Mouse (Mus musculus) embryonic facial prominence, embryonic 11.5 days (tissue): ENCODE measurements around the gene Gm20388. TPM values are rescaled to one million over a fixed set of nuclear protein-coding genes. Genes with fewer than 3 reads are reported as not detected.
"Not testable (repeated sequence)": the region's sequence is repeated elsewhere in the genome, so short reads cannot be mapped to it uniquely, and the experiment has no call there.

Experiments used
- ATAC-seq: fragments of 200-750 bp; cut with Nextera tagmentation; replicated peaks from 2 replicates; pipeline ENCODE4 v1.8.0; 2017; ENCODE audit warnings: low read depth; ENCODE audit not compliant: insufficient number of reproducible peaks, low FRiP score, low TSS enrichment
- DNase-seq: peaks from one replicate; pipeline ENCODE4 v3.0.0-alpha.2; 2015; ENCODE audit warnings: low spot score
- H3K27ac ChIP-seq: fragments of 300-500 bp; sonication (generic); replicated peaks from 2 replicates; pipeline ENCODE4 v1.5.1; 2014; ENCODE audit warnings: mild to moderate bottlenecking, low read depth, low read length, control low read depth
- H3K27me3 ChIP-seq: fragments of 300-500 bp; sonication (generic); 2 replicates; pipeline ENCODE4 v1.6.1; 2014; ENCODE audit warnings: mild to moderate bottlenecking, low read length, moderate library complexity, mixed read lengths; ENCODE audit not compliant: control insufficient read depth, insufficient read depth
- H3K36me3 ChIP-seq: fragments of 300-500 bp; sonication (generic); replicated peaks from 2 replicates; pipeline ENCODE4 v1.6.1; 2014; ENCODE audit warnings: low read depth, mild to moderate bottlenecking, low read length, moderate library complexity, mixed read lengths; ENCODE audit not compliant: control insufficient read depth, insufficient read depth
- H3K4me1 ChIP-seq: fragments of 300-500 bp; sonication (generic); 2 replicates; pipeline ENCODE4 v1.6.1; 2014; ENCODE audit warnings: low read length, mixed read lengths; ENCODE audit not compliant: control insufficient read depth, insufficient read depth
- H3K4me2 ChIP-seq: fragments of 300-500 bp; sonication (generic); 2 replicates; pipeline ENCODE4 v1.6.1; 2014; ENCODE audit warnings: low read depth, mild to moderate bottlenecking, control low read depth, low read length, moderate library complexity
- H3K4me3 ChIP-seq: fragments of 300-500 bp; sonication (generic); 2 replicates; pipeline ENCODE4 v1.5.1; 2014; ENCODE audit warnings: low read depth, low read length, control low read depth
- H3K9ac ChIP-seq: fragments of 300-500 bp; sonication (generic); replicated peaks from 2 replicates; pipeline ENCODE4 v1.6.1; 2014; ENCODE audit warnings: mild to moderate bottlenecking, control low read depth, low read length
- H3K9me3 ChIP-seq: fragments of 300-500 bp; sonication (generic); replicated peaks from 2 replicates; pipeline ENCODE4 v1.6.1; 2016; ENCODE audit warnings: mild to moderate bottlenecking, low read length, inconsistent platforms, mixed read lengths; ENCODE audit not compliant: control insufficient read depth
- WGBS: fragments of 180-500 bp; shearing (Covaris S2); extraction: QIAGEN DNeasy Blood & Tissue Kit; methylation state at CpG from one replicate; pipeline ENCODE4 v1.1.7; 2014; 5-methylcytosine and 5-hydroxymethylcytosine counted together
- polyA plus RNA-seq: library from polyadenylated mRNA; unstranded; fragments of >200 nt; fragmentation: Nextera tagmentation; extraction: Ambion mirVana; gene quantifications from 2 replicates; pipeline ENCODE4 v1.2.1, GENCODE M21; 2014

The Gm20388 gene
- polyA plus RNA-seq, 1 experiment from 2014 or later, result 3.1 TPM

GRCm38 (mm10) chr8:123627410-123628147, 3716.9 kb downstream of the Gm20388 start:
- Histone ChIP-seq H3K9ac (no peak overlapping the region), H3K36me3 (no peaks in the 10 kb centered on the region), H3K4me1 (no peaks in the 10 kb centered on the region), H3K27ac (no peak overlapping the region), H3K4me3 (no peak overlapping the region), H3K9me3 (no peaks in the 10 kb centered on the region), H3K27me3 (peaks cover 8% of the 10 kb centered on the region), H3K4me2 (no peak overlapping the region)
- 63% methylated on average over 6 of the region's 6 CpGs for WGBS
- ATAC-seq, result no peak
- no peak for DNase-seq

- DNase-seq (peak; percentile 74), ATAC-seq (no peak)
- no peaks in the 10 kb centered on the region for H3K4me1 ChIP-seq
- no peak overlapping the region for H3K9ac ChIP-seq
- 5% methylated on average over 8 of the region's 8 CpGs for WGBS
- H3K27ac ChIP-seq, result no peak overlapping the region
- peak overlapping the region; percentile 19 for H3K4me3 ChIP-seq
- H3K9me3 ChIP-seq, result no peaks in the 10 kb centered on the region
- H3K27me3 ChIP-seq, result peaks cover 8% of the 10 kb centered on the region
- peak overlapping the region; percentile 34 for H3K4me2 ChIP-seq
- no peaks in the 10 kb centered on the region for H3K36me3 ChIP-seq
These were observed 3717.8 kb downstream of the Gm20388 start for GRCm38 (mm10) chr8:123628253-123628967.

DNA sequence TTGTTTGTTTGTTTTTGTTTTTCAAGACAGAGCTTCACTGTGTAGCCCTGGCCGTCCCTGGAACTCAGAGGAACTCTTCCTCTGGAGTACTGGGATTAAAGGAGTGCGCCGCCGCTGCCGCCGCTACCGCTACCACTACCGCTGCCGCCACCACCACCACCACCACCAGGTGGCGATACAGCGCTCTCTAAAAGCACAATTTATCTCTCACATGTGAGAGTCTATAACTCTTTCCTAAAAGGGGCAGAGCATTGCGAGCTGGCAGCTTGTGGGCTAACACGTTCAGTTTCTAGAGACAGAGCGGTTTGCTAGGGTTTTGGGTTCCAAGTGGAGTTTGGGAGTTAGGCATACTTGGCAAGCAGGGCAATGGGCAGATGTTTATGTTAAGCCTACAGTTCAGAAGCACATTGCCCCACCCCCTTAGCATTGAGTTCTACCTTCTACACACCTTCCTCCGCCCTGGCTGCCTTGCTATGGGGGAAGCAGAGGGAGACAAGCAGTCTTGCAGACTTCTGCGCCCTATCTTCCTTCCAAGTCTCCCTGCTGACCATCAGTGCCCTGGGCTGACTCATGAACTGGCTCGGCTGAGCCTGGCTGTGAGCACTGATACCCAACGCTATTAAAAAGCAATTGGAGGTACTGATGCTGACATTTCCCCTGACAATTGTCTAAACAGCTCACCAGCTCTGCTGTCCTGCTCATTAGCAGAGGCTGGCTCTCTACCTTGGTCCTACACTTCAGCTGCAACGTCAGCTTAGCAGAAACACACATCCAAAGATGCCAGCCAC, 3718.5 kb downstream of the Gm20388 start:
- H3K9ac ChIP-seq, result no peak overlapping the region
- ATAC-seq, result peak; percentile 30; the same call in 1 of the 2 replicates
- no peaks in the 10 kb centered on the region for H3K4me1 ChIP-seq
- WGBS, result 14% methylated on average over 17 of the region's 19 CpGs
- H3K36me3 ChIP-seq, result no peaks in the 10 kb centered on the region
- H3K27ac ChIP-seq, result no peak overlapping the region
- peak overlapping the region; percentile 34 for H3K4me2 ChIP-seq
- H3K27me3 ChIP-seq, result peaks cover 8% of the 10 kb centered on the region
- no peaks in the 10 kb centered on the region for H3K9me3 ChIP-seq
- peak; percentile 93 for DNase-seq
- H3K4me3 ChIP-seq, result peak overlapping the region; percentile 19

- WGBS, result 55% methylated on average over 9 of the region's 10 CpGs
- Histone ChIP-seq H3K4me3 (no peak overlapping the region), H3K4me1 (no peaks in the 10 kb centered on the region), H3K36me3 (no peaks in the 10 kb centered on the region), H3K4me2 (no peak overlapping the region), H3K27ac (no peak overlapping the region), H3K27me3 (no peaks in the 10 kb centered on the region; the same call in 1 of the 2 replicates), H3K9ac (no peak overlapping the region), H3K9me3 (no peaks in the 10 kb centered on the region)
- no peak for DNase-seq
- no peak for ATAC-seq
These were observed 3719.4 kb downstream of the Gm20388 start for GRCm38 (mm10) chr8:123630058-123630457.

DNA sequence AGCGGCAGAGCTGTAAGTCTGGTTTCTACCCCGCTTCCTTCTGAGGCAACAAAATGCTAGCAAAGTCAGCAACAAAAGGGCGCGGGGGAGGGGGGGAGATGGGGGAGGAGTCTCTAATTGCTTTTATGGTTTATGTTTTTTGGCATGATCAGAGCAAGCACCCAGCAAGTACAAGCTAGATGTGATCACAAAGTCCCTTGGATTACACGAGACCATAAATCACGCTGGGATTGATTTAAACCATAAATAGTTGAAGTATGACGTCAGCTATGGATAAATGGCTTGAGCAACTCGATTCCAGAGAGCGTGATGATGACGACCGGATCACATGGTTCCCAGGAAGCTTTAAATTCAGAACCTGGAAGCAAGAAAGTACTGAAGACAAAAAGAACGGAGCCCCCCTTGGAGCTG, 3720.2 kb downstream of the Gm20388 start:
- no peak overlapping the region for H3K4me3 ChIP-seq
- 37% methylated on average over 12 of the region's 12 CpGs for WGBS
- H3K27me3 ChIP-seq, result no peaks in the 10 kb centered on the region; the same call in 1 of the 2 replicates
- H3K9ac ChIP-seq, result no peak overlapping the region
- no peaks in the 10 kb centered on the region for H3K9me3 ChIP-seq
- DNase-seq (peak; percentile 56), ATAC-seq (no peak)
- no peak overlapping the region for H3K27ac ChIP-seq
- H3K36me3 ChIP-seq, result no peaks in the 10 kb centered on the region
- H3K4me1 ChIP-seq, result no peaks in the 10 kb centered on the region
- H3K4me2 ChIP-seq, result peak overlapping the region; percentile 5; the same call in 1 of the 2 replicates

GRCm38 (mm10) chr8:123631746-123632145, 3721.1 kb downstream of the Gm20388 start:
- not testable (repeated sequence) for H3K4me2 ChIP-seq, H3K4me1 ChIP-seq, H3K27ac ChIP-seq, H3K27me3 ChIP-seq, H3K9ac ChIP-seq, H3K36me3 ChIP-seq, H3K4me3 ChIP-seq, DNase-seq, H3K9me3 ChIP-seq, ATAC-seq
- 74% methylated on average over 3 of the region's 3 CpGs for WGBS

- ATAC-seq (no peak), DNase-seq (no peak)
- H3K4me3 ChIP-seq, result no peak overlapping the region
- no peaks in the 10 kb centered on the region; the same call in 1 of the 2 replicates for H3K27me3 ChIP-seq
- H3K4me1 ChIP-seq, result no peaks in the 10 kb centered on the region
- no peaks in the 10 kb centered on the region for H3K9me3 ChIP-seq
- no peak overlapping the region for H3K27ac ChIP-seq
- no peak overlapping the region for H3K4me2 ChIP-seq
- WGBS, result 85% methylated on average over 4 of the region's 4 CpGs
- no peaks in the 10 kb centered on the region for H3K36me3 ChIP-seq
- no peak overlapping the region for H3K9ac ChIP-seq
These were observed 3721.6 kb downstream of the Gm20388 start for GRCm38 (mm10) chr8:123632257-123632656.
